Mouse (Mus musculus): ENCODE results near the gene Med1.

Gene Med1

GRCm38 (mm10) chr11:98148551-98149301, 44.4 kb downstream of the Med1 start:
- DNase-seq = no peak

GRCm38 (mm10) chr11:98145856-98146255, 47.2 kb downstream of the Med1 start:
- no peak for DNase-seq

GRCm38 (mm10) chr11:98142545-98142944, 50.5 kb downstream of the Med1 start:
- DNase-seq = no peak

- DNase-seq = no peak
These were observed 54.2 kb downstream of the Med1 start for GRCm38 (mm10) chr11:98138894-98139293.

GRCm38 (mm10) chr11:98137836-98138235, 55.3 kb downstream of the Med1 start:
- DNase-seq = no peak

- no peak for DNase-seq
These were observed 58.1 kb downstream of the Med1 start for GRCm38 (mm10) chr11:98134951-98135350.

GRCm38 (mm10) chr11:98123424-98123823, 69.7 kb downstream of the Med1 start:
- DNase-seq = no peak

- DNase-seq = no peak
These were observed 78.7 kb downstream of the Med1 start for GRCm38 (mm10) chr11:98114363-98114762.

GRCm38 (mm10) chr11:98113504-98113903, 79.6 kb downstream of the Med1 start:
- no peak for DNase-seq

- DNase-seq = no peak
These were observed 83.4 kb downstream of the Med1 start for GRCm38 (mm10) chr11:98109706-98110105.

All from kidney, adult 11 months (tissue).